Mouse (Mus musculus) telencephalon, adult 2 months (tissue): ENCODE results near the gene Col18a1.

Experiments
- DNase-seq: peaks from one replicate; pipeline ENCODE4 v3.0.0-alpha.2; 2011; ENCODE audit warnings: low read depth, low spot score

Col18a1 gene

GRCm38 (mm10) chr10:77182804-77183331 lies 16.5 kb upstream of the Col18a1 start:
- DNase-seq: no peak

- peak; percentile 16 for DNase-seq
Measured at GRCm38 (mm10) chr10:77180110-77180509, 13.8 kb upstream of the Col18a1 start.

GRCm38 (mm10) chr10:77178691-77179090 lies 12.3 kb upstream of the Col18a1 start:
- no peak for DNase-seq

- no peak for DNase-seq
Measured at GRCm38 (mm10) chr10:77170400-77170799, 4.1 kb upstream of the Col18a1 start.

- DNase-seq: no peak
Measured at GRCm38 (mm10) chr10:77165318-77165945, 916 bp downstream of the Col18a1 start.

GRCm38 (mm10) chr10:77164437-77165052 lies 1.8 kb downstream of the Col18a1 start:
- no peak for DNase-seq

- DNase-seq: no peak
Measured at GRCm38 (mm10) chr10:77164041-77164436, 2.3 kb downstream of the Col18a1 start.

GRCm38 (mm10) chr10:77163392-77163977 lies 2.9 kb downstream of the Col18a1 start:
- no peak for DNase-seq

- DNase-seq: no peak
Measured at GRCm38 (mm10) chr10:77159573-77159972, 6.8 kb downstream of the Col18a1 start.

- DNase-seq: no peak
Measured at GRCm38 (mm10) chr10:77158948-77159347, 7.4 kb downstream of the Col18a1 start.

- no peak for DNase-seq
Measured at GRCm38 (mm10) chr10:77157245-77158019, 8.9 kb downstream of the Col18a1 start.

- no peak for DNase-seq
Measured at GRCm38 (mm10) chr10:77152178-77152621, 14.1 kb downstream of the Col18a1 start.

GRCm38 (mm10) chr10:77151551-77152002 lies 14.8 kb downstream of the Col18a1 start:
- no peak for DNase-seq

GRCm38 (mm10) chr10:77150947-77151521 lies 15.3 kb downstream of the Col18a1 start:
- no peak for DNase-seq

- no peak for DNase-seq
Measured at GRCm38 (mm10) chr10:77150016-77150415, 16.3 kb downstream of the Col18a1 start.

- DNase-seq: no peak
Measured at GRCm38 (mm10) chr10:77147545-77147944, 18.8 kb downstream of the Col18a1 start.

- no peak for DNase-seq
Measured at GRCm38 (mm10) chr10:77146901-77147463, 19.4 kb downstream of the Col18a1 start.

- no peak for DNase-seq
Measured at GRCm38 (mm10) chr10:77145946-77146345, 20.4 kb downstream of the Col18a1 start.

- DNase-seq: no peak
Measured at GRCm38 (mm10) chr10:77144372-77144771, 22.0 kb downstream of the Col18a1 start.

GRCm38 (mm10) chr10:77142328-77142727 lies 24.0 kb downstream of the Col18a1 start:
- DNase-seq: no peak

GRCm38 (mm10) chr10:77138304-77138703 lies 28.0 kb downstream of the Col18a1 start:
- DNase-seq: no peak
